Mouse (Mus musculus) kidney, postnatal 0 days (tissue): Measurements from ENCODE around the gene Tmem131. TPM values are rescaled to one million over a fixed set of nuclear protein-coding genes. Genes with fewer than 3 reads are reported as not detected.

Source experiments
- ATAC-seq: fragments of 200-750 bp; cut with Nextera tagmentation; replicated peaks from 2 replicates; pipeline ENCODE4 v1.8.0; 2017; ENCODE audit warnings: low read depth, moderate number of reproducible peaks, moderate TSS enrichment, moderate library complexity; ENCODE audit not compliant: low FRiP score
- DNase-seq: peaks from one replicate; pipeline ENCODE4 v3.0.0-alpha.2; 2016; ENCODE audit warnings: low spot score
- H3K27ac ChIP-seq: fragments of 300-500 bp; sonication (generic); 2 replicates; pipeline ENCODE4 v1.5.1; 2014; ENCODE audit warnings: mild to moderate bottlenecking
- H3K27me3 ChIP-seq: fragments of 300-500 bp; sonication (generic); 2 replicates; pipeline ENCODE4 v1.6.1; 2014; ENCODE audit warnings: low read length, mixed read lengths; ENCODE audit not compliant: insufficient read depth
- H3K36me3 ChIP-seq: fragments of 300-500 bp; sonication (generic); 2 replicates; pipeline ENCODE4 v1.6.1; 2014; ENCODE audit warnings: low read length, mixed read lengths; ENCODE audit not compliant: insufficient read depth
- H3K4me1 ChIP-seq: fragments of 300-500 bp; sonication (generic); replicated peaks from 2 replicates; pipeline ENCODE4 v1.6.1; 2014; ENCODE audit warnings: antibody characterized with exemption, low read length, mixed read lengths; ENCODE audit not compliant: insufficient read depth
- H3K4me2 ChIP-seq: fragments of 300-500 bp; sonication (generic); 2 replicates; pipeline ENCODE4 v1.6.1; 2014; ENCODE audit warnings: mild to moderate bottlenecking, low read length, moderate library complexity, mixed read lengths
- H3K4me3 ChIP-seq: fragments of 300-500 bp; sonication (generic); replicated peaks from 2 replicates; pipeline ENCODE4 v1.5.1; 2014; ENCODE audit warnings: low read depth, low read length
- H3K9ac ChIP-seq: fragments of 300-500 bp; sonication (generic); 2 replicates; pipeline ENCODE4 v1.6.1; 2014; ENCODE audit warnings: low read depth, low read length
- H3K9me3 ChIP-seq: fragments of 300-500 bp; sonication (generic); replicated peaks from 2 replicates; pipeline ENCODE4 v1.6.1; 2016; ENCODE audit warnings: low read length, inconsistent platforms, mixed read lengths
- CTCF ChIP-seq: IDR thresholded peaks from 2 replicates; pipeline ENCODE4 v1.5.1; 2016; ENCODE audit warnings: antibody characterized with exemption, low read depth, mild to moderate bottlenecking, moderate library complexity
- WGBS: fragments of 180-500 bp; shearing (Covaris S2); extraction: QIAGEN DNeasy Blood & Tissue Kit; methylation state at CpG from one replicate; pipeline ENCODE4 v1.1.7; 2014; 5-methylcytosine and 5-hydroxymethylcytosine counted together
- polyA plus RNA-seq: library from polyadenylated mRNA; unstranded; fragments of >200 nt; fragmentation: Nextera tagmentation; extraction: Ambion mirVana; gene quantifications from 2 replicates; pipeline ENCODE4 v1.2.1, GENCODE M21; 2015

The Tmem131 gene
- polyA plus RNA-seq, 1 experiment from 2014 or later = 9.0 TPM

- Histone ChIP-seq H3K9me3 (no peaks in the 10 kb centered on the region), H3K27me3 (no peaks in the 10 kb centered on the region), H3K27ac (no peak overlapping the region), H3K4me2 (no peak overlapping the region), H3K36me3 (no peaks in the 10 kb centered on the region), H3K4me1 (no peaks in the 10 kb centered on the region), H3K4me3 (no peak overlapping the region), H3K9ac (no peak overlapping the region)
- no peak for ATAC-seq
- TF ChIP-seq CTCF = no peak
- 31% methylated on average over 10 of the region's 10 CpGs for WGBS
- DNase-seq = no peak
Measured at GRCm38 (mm10) chr1:36767321-36767720, 176.1 kb downstream of the Tmem131 start.

- WGBS = 59% methylated on average over 4 of the region's 4 CpGs
- H3K4me1 ChIP-seq = no peaks in the 10 kb centered on the region
- H3K4me2 ChIP-seq = no peak overlapping the region
- no peak overlapping the region for H3K27ac ChIP-seq
- no peaks in the 10 kb centered on the region for H3K27me3 ChIP-seq
- H3K9ac ChIP-seq = no peak overlapping the region
- H3K9me3 ChIP-seq = no peaks in the 10 kb centered on the region
- DNase-seq (no peak), ATAC-seq (no peak)
- TF ChIP-seq CTCF = no peak
- no peak overlapping the region for H3K4me3 ChIP-seq
- no peaks in the 10 kb centered on the region for H3K36me3 ChIP-seq
Measured at GRCm38 (mm10) chr1:36766431-36767205, 176.8 kb downstream of the Tmem131 start.

GRCm38 (mm10) chr1:36761568-36761967, 181.9 kb downstream of the Tmem131 start, which contains the start of gene Zap70:
TSS of gene Zap70 (plus strand) at chr1:36761798.
- H3K27me3 ChIP-seq = no peaks in the 10 kb centered on the region
- no peak for ATAC-seq
- no peak within 1 kb of the TSS for H3K4me3 ChIP-seq
- H3K4me1 ChIP-seq = no peaks in the 10 kb centered on the region
- no peak within 1 kb of the TSS for H3K27ac ChIP-seq
- no peak within 1 kb of the TSS for H3K9ac ChIP-seq
- no peak for DNase-seq
- H3K36me3 ChIP-seq = no peaks in the 10 kb centered on the region
- TF ChIP-seq CTCF = no peak
- 72% methylated on average over 11 of the region's 11 CpGs for WGBS
- H3K9me3 ChIP-seq = no peaks in the 10 kb centered on the region
- H3K4me2 ChIP-seq = no peak within 1 kb of the TSS

- Histone ChIP-seq H3K36me3 (no peaks in the 10 kb centered on the region), H3K27ac (no peak overlapping the region), H3K4me1 (no peaks in the 10 kb centered on the region), H3K9ac (no peak overlapping the region), H3K27me3 (no peaks in the 10 kb centered on the region), H3K4me2 (no peak overlapping the region), H3K4me3 (no peak overlapping the region), H3K9me3 (no peaks in the 10 kb centered on the region)
- DNase-seq (no peak), ATAC-seq (no peak)
- no peak for TF ChIP-seq CTCF
- WGBS = 84% methylated on average over 8 of the region's 8 CpGs
Measured at GRCm38 (mm10) chr1:36761061-36761460, 182.4 kb downstream of the Tmem131 start.

GRCm38 (mm10) chr1:36760401-36760800, 183.1 kb downstream of the Tmem131 start:
- H3K27me3 ChIP-seq = no peaks in the 10 kb centered on the region
- H3K4me3 ChIP-seq = no peak overlapping the region
- no peaks in the 10 kb centered on the region for H3K4me1 ChIP-seq
- no peak overlapping the region for H3K4me2 ChIP-seq
- 68% methylated on average over 9 of the region's 9 CpGs for WGBS
- DNase-seq (no peak), ATAC-seq (no peak)
- no peaks in the 10 kb centered on the region for H3K36me3 ChIP-seq
- H3K27ac ChIP-seq = no peak overlapping the region
- TF ChIP-seq CTCF = no peak
- H3K9ac ChIP-seq = no peak overlapping the region
- H3K9me3 ChIP-seq = no peaks in the 10 kb centered on the region

GRCm38 (mm10) chr1:36759076-36759475, 184.4 kb downstream of the Tmem131 start:
- DNase-seq = no peak
- H3K4me1 ChIP-seq = no peaks in the 10 kb centered on the region
- H3K36me3 ChIP-seq = no peaks in the 10 kb centered on the region
- WGBS = 86% methylated on average over 18 of the region's 18 CpGs
- ATAC-seq = no peak
- H3K9ac ChIP-seq = no peak overlapping the region
- H3K27ac ChIP-seq = no peak overlapping the region
- H3K4me2 ChIP-seq = no peak overlapping the region
- no peak overlapping the region for H3K4me3 ChIP-seq
- H3K27me3 ChIP-seq = no peaks in the 10 kb centered on the region
- no peaks in the 10 kb centered on the region for H3K9me3 ChIP-seq
- no peak for TF ChIP-seq CTCF
